Mouse (Mus musculus): ENCODE results near the gene Decr2. TPM values are rescaled to one million over a fixed set of nuclear protein-coding genes. Genes with fewer than 3 reads are reported as not detected.

The Decr2 gene
- 44.8 and 47.3 TPM in 2 replicates for polyA plus RNA-seq (2015; fragmentation: Nextera tagmentation; extraction: Ambion mirVana)

DNA sequence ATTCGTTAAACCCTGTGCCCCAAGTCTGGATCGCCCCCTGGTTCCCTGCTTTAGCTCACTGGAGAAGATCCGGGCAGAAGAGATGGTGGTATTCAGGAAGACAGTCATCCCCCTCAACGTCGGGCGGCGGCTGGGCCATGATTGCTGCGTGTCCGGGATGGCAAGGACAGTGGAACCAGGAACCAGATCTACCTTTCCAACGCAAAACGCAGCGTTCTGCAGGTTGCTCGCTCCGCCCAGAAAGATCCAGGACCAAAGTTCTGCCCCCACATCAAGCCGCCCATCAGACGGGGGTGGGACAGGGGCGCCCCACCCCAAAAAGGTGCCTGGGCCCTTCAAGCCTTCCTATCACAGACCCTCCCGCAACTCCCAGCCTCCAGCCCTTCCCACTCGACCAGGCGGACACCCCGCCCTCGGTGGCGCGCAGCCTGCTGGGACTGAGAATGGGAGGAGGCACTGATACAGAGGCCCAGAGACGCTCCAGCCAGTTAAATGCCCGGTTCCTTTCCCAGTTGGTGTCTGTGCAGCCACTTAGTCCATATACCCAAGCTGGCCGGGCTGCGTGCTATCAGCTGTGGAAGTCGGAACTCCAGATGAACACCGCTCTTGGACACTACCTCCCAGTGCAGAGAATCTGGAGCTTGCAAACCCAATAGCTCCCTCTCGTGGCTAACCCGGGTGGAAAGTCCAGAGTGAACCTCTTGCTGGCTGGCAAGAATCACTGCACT is at the start of gene Decr2:
Gene Decr2 (minus strand): TSS at position 433 of the 728 bp plus-strand sequence.
- Histone ChIP-seq H3K9ac (ENCODE audit: low read depth, low read length) (peak within 1 kb of the TSS; percentile 64), H3K27me3 (ENCODE audit: insufficient read depth, low read length) (no peaks in the 10 kb centered on the region), H3K4me3 (replicated peaks; ENCODE audit: low read depth, low read length) (peak within 1 kb of the TSS; percentile 44), H3K36me3 (ENCODE audit: insufficient read depth, low read length) (0 out of 2 replicates have a peak, but pooled peaks cover 3% of the 10 kb centered on the region), H3K4me2 (ENCODE audit: low read length) (peak within 1 kb of the TSS; percentile 68), H3K27ac (peak within 1 kb of the TSS; percentile 69), H3K4me1 (replicated peaks; ENCODE audit: insufficient read depth, low read length) (no peaks in the 10 kb centered on the region), H3K9me3 (replicated peaks; ENCODE audit: low read length) (no peaks in the 10 kb centered on the region)
- 2% methylated on average over 32 of the region's 32 CpGs for WGBS
- TF ChIP-seq CTCF (IDR thresholded peaks at IDR 0.05; ENCODE audit: low read depth), result peak; percentile 91
- DNase-seq (ENCODE audit: low spot score), result peak; percentile 94
- ATAC-seq (replicated peaks; ENCODE audit: low FRiP score, low read depth), result peak; percentile 92

DNA sequence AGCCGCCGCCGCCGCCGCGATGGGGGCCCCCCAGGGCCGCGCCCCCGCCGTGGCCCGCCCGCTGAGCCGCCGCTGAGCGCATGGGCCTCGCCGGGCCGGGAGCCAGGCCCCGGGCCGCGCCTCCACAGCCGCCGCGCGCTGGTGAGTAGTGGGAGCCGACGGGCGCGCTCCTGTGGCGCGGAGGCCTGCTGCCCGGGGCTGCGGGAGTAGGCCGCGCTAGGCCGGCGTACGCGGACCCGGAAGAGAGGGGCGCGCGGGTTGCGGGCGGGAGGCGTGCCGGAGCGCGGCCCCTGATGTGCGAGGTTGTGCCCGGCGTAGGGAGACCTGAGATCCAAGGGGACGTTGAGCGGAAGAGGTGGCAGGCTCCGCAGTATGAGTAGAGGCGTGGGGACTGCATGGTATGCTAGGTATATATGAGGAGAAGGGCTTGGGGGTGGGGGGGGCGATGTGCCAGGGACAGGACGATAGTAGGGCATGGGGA is 48.8 kb upstream of the Decr2 start:
- ATAC-seq (replicated peaks; ENCODE audit: low FRiP score, low read depth), result peak; percentile 77
- WGBS, result 1% methylated on average over 53 of the region's 58 CpGs
- peak; percentile 45 for DNase-seq (ENCODE audit: low spot score)
- Histone ChIP-seq H3K9ac (ENCODE audit: low read depth, low read length) (peak overlapping the region; percentile 99), H3K27me3 (ENCODE audit: insufficient read depth, low read length) (no peaks in the 10 kb centered on the region), H3K9me3 (replicated peaks; ENCODE audit: low read length) (no peaks in the 10 kb centered on the region), H3K4me2 (ENCODE audit: low read length) (peak overlapping the region; percentile 83), H3K4me1 (replicated peaks; ENCODE audit: insufficient read depth, low read length) (peaks cover 10% of the 10 kb centered on the region; the same call in 1 of the 2 replicates), H3K27ac (peak overlapping the region; percentile 97), H3K36me3 (ENCODE audit: insufficient read depth, low read length) (0 out of 2 replicates have a peak, but pooled peaks cover 6% of the 10 kb centered on the region), H3K4me3 (replicated peaks; ENCODE audit: low read depth, low read length) (peak overlapping the region; percentile 92)
- no peak for TF ChIP-seq CTCF (IDR thresholded peaks at IDR 0.05; ENCODE audit: low read depth)

DNA sequence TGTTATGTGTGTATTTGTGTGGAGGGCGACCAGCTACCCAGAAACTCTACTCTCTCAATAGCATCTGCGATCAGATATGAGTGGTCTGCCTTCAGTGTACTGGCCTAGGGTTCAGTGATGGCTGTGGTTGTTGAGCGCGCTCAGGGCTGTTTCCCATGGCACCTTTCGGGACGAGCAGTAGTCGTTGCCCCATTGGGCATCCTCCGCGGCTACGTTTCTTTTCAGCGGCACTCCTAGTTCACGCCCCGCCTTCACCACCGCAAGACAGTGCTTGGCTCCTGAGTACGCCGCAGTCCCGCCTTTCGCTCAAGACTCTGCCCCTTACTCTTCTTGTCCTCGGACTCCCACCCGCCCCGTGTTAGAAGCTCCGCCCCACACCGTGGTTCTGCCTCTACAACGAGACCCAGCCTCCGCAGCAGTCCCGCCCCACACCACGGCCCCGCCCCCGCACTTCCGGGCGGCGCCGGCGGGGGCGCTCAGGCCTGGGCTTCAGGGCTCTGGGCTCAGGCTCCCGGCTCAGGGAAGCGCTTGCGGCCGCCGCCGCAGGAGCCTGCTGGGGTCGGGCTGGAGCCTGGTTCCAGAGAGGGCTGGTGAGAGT is 48.2 kb upstream of the Decr2 start, which contains the start of gene Axin1:
Gene Axin1 (plus strand): TSS at position 450 of the 598 bp plus-strand sequence.
- H3K9me3 ChIP-seq (replicated peaks; ENCODE audit: low read length), result no peaks in the 10 kb centered on the region
- under 1% methylated on average over 37 of the region's 42 CpGs for WGBS
- peak within 1 kb of the TSS; percentile 99 for H3K9ac ChIP-seq (ENCODE audit: low read depth, low read length)
- H3K27me3 ChIP-seq (ENCODE audit: insufficient read depth, low read length), result no peaks in the 10 kb centered on the region
- 0 out of 2 replicates have a peak, but pooled peaks cover 6% of the 10 kb centered on the region for H3K36me3 ChIP-seq (ENCODE audit: insufficient read depth, low read length)
- TF ChIP-seq CTCF (IDR thresholded peaks at IDR 0.05; ENCODE audit: low read depth), result peak; percentile 64
- H3K4me2 ChIP-seq (ENCODE audit: low read length), result peak within 1 kb of the TSS; percentile 83
- H3K4me1 ChIP-seq (replicated peaks; ENCODE audit: insufficient read depth, low read length), result peaks cover 10% of the 10 kb centered on the region; the same call in 1 of the 2 replicates
- ATAC-seq (replicated peaks; ENCODE audit: low FRiP score, low read depth), result peak; percentile 96
- H3K4me3 ChIP-seq (replicated peaks; ENCODE audit: low read depth, low read length), result peak within 1 kb of the TSS; percentile 92
- DNase-seq (ENCODE audit: low spot score), result peak; percentile 98
- H3K27ac ChIP-seq, result peak within 1 kb of the TSS; percentile 97

DNA sequence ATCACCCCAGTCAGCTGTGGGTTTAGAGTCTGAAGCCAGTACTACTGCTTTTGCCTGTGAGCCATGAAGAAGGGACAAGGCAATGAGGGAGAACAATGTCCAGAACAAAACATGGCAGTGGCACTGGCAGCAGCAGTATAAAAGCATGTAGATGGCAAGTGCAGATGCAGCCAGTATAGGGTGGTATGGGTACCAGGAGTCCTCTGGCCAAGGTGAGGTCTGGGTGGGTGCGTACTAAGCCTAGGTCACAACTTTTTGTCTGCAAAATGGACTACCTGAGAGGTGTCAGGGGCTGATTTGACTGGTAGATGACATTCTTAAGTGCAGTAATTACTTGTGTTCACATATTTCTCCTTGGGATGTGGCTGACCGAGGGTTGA is 47.6 kb upstream of the Decr2 start:
- Histone ChIP-seq H3K27me3 (ENCODE audit: insufficient read depth, low read length) (no peaks in the 10 kb centered on the region), H3K36me3 (ENCODE audit: insufficient read depth, low read length) (0 out of 2 replicates have a peak, but pooled peaks cover under 1% of the 10 kb centered on the region), H3K4me2 (ENCODE audit: low read length) (peak overlapping the region; percentile 83), H3K4me3 (replicated peaks; ENCODE audit: low read depth, low read length) (0 out of 2 replicates have a peak overlapping the region, but pooled peaks have one; percentile 92), H3K4me1 (replicated peaks; ENCODE audit: insufficient read depth, low read length) (peaks cover 10% of the 10 kb centered on the region; the same call in 1 of the 2 replicates), H3K9ac (ENCODE audit: low read depth, low read length) (peak overlapping the region; percentile 44; the same call in 1 of the 2 replicates), H3K9me3 (replicated peaks; ENCODE audit: low read length) (no peaks in the 10 kb centered on the region), H3K27ac (peak overlapping the region; percentile 37; the same call in 1 of the 2 replicates)
- no peak for TF ChIP-seq CTCF (IDR thresholded peaks at IDR 0.05; ENCODE audit: low read depth)
- WGBS, result 74% methylated on average over 2 of the region's 2 CpGs
- ATAC-seq (replicated peaks; ENCODE audit: low FRiP score, low read depth) (no peak), DNase-seq (ENCODE audit: low spot score) (no peak)

GRCm38 (mm10) chr17:26137106-26137750 is 47.1 kb upstream of the Decr2 start:
- no peaks in the 10 kb centered on the region for H3K27me3 ChIP-seq (ENCODE audit: insufficient read depth, low read length)
- H3K9me3 ChIP-seq (replicated peaks; ENCODE audit: low read length), result no peaks in the 10 kb centered on the region
- H3K27ac ChIP-seq, result no peak overlapping the region
- ATAC-seq (replicated peaks; ENCODE audit: low FRiP score, low read depth) (no peak), DNase-seq (ENCODE audit: low spot score) (no peak)
- H3K9ac ChIP-seq (ENCODE audit: low read depth, low read length), result no peak overlapping the region
- TF ChIP-seq CTCF (IDR thresholded peaks at IDR 0.05; ENCODE audit: low read depth), result no peak
- H3K36me3 ChIP-seq (ENCODE audit: insufficient read depth, low read length), result no peaks in the 10 kb centered on the region
- no peak overlapping the region for H3K4me3 ChIP-seq (replicated peaks; ENCODE audit: low read depth, low read length)
- peaks cover 10% of the 10 kb centered on the region; the same call in 1 of the 2 replicates for H3K4me1 ChIP-seq (replicated peaks; ENCODE audit: insufficient read depth, low read length)
- 79% methylated on average over 11 of the region's 11 CpGs for WGBS
- no peak overlapping the region for H3K4me2 ChIP-seq (ENCODE audit: low read length)
